Mouse (Mus musculus) neural tube, embryonic 11.5 days (tissue): ENCODE measurements at regions not wholly inside any gene's neighbourhood (a gene's known extent, or its start where the extent isn't known, plus 50 kb on each side); places are given as distances from the start of the nearest gene placed in this dataset.
"Not testable (repeated sequence)": the region's sequence is repeated elsewhere in the genome, so short reads cannot be mapped to it uniquely, and the experiment has no call there.

Experiments used
- ATAC-seq: fragments of 200-750 bp; cut with Nextera tagmentation; 2 replicates; pipeline ENCODE4 v1.8.0; 2017; ENCODE audit warnings: moderate number of reproducible peaks, mild to moderate bottlenecking, moderate TSS enrichment, moderate library complexity; ENCODE audit not compliant: insufficient read depth, low FRiP score, low TSS enrichment
- DNase-seq: peaks from one replicate; pipeline ENCODE4 v3.0.0-alpha.2; 2015; ENCODE audit warnings: low spot score
- H3K27ac ChIP-seq: fragments of 300-500 bp; sonication (generic); 2 replicates; pipeline ENCODE4 v1.5.1; 2014; ENCODE audit warnings: low read depth, mild to moderate bottlenecking, low read length
- H3K27me3 ChIP-seq: fragments of 300-500 bp; sonication (generic); 2 replicates; pipeline ENCODE4 v1.6.1; 2014; ENCODE audit warnings: mild to moderate bottlenecking, low read length, mixed read lengths; ENCODE audit not compliant: control insufficient read depth, insufficient read depth
- H3K36me3 ChIP-seq: fragments of 300-500 bp; sonication (generic); 2 replicates; pipeline ENCODE4 v1.6.1; 2014; ENCODE audit warnings: mild to moderate bottlenecking, low read length, moderate library complexity, mixed read lengths; ENCODE audit not compliant: control insufficient read depth, insufficient read depth
- H3K4me1 ChIP-seq: fragments of 300-500 bp; sonication (generic); 2 replicates; pipeline ENCODE4 v1.6.1; 2014; ENCODE audit warnings: low read length, mixed read lengths; ENCODE audit not compliant: control insufficient read depth, insufficient read depth
- H3K4me2 ChIP-seq: fragments of 300-500 bp; sonication (generic); 2 replicates; pipeline ENCODE4 v1.6.1; 2014; ENCODE audit warnings: low read depth, mild to moderate bottlenecking, moderate library complexity
- H3K4me3 ChIP-seq: fragments of 300-500 bp; sonication (generic); 2 replicates; pipeline ENCODE4 v1.5.1; 2014; ENCODE audit warnings: low read depth, low read length
- H3K9ac ChIP-seq: fragments of 300-500 bp; sonication (generic); 2 replicates; pipeline ENCODE4 v1.6.1; 2014; ENCODE audit warnings: mild to moderate bottlenecking, low read length
- H3K9me3 ChIP-seq: fragments of 300-500 bp; sonication (generic); 2 replicates; pipeline ENCODE4 v1.6.1; 2016; ENCODE audit warnings: low read length; ENCODE audit not compliant: control insufficient read depth
- WGBS: fragments of 180-500 bp; shearing (Covaris S2); extraction: QIAGEN DNeasy Blood & Tissue Kit; methylation state at CpG from one replicate; pipeline ENCODE4 v1.1.7; 2014; 5-methylcytosine and 5-hydroxymethylcytosine counted together

- no peak for DNase-seq
- Histone ChIP-seq H3K27ac (no peak overlapping the region), H3K9me3 (no peaks in the 10 kb centered on the region), H3K4me2 (no peak overlapping the region), H3K27me3 (no peaks in the 10 kb centered on the region), H3K9ac (no peak overlapping the region), H3K4me1 (no peaks in the 10 kb centered on the region), H3K4me3 (no peak overlapping the region), H3K36me3 (no peaks in the 10 kb centered on the region)
- 73% methylated on average over 3 of the region's 3 CpGs for WGBS
- ATAC-seq = no peak
Observed at GRCm38 (mm10) chr10:110840864-110841263, 78.7 kb upstream of the Csrp2 start.

GRCm38 (mm10) chr10:110841670-110842069 lies 77.9 kb upstream of the Csrp2 start:
- Histone ChIP-seq H3K4me2 (no peak overlapping the region), H3K9me3 (no peaks in the 10 kb centered on the region), H3K36me3 (no peaks in the 10 kb centered on the region), H3K27me3 (no peaks in the 10 kb centered on the region), H3K4me1 (no peaks in the 10 kb centered on the region), H3K9ac (no peak overlapping the region), H3K4me3 (no peak overlapping the region), H3K27ac (no peak overlapping the region)
- ATAC-seq = no peak
- 86% methylated on average over 3 of the region's 3 CpGs for WGBS
- DNase-seq = no peak

GRCm38 (mm10) chr10:110854663-110855163 lies 64.9 kb upstream of the Csrp2 start:
- WGBS = 62% methylated on average over 3 of the region's 3 CpGs
- H3K27ac ChIP-seq, H3K4me3 ChIP-seq, H3K9me3 ChIP-seq, H3K4me1 ChIP-seq, ATAC-seq, H3K4me2 ChIP-seq, H3K27me3 ChIP-seq, DNase-seq, H3K36me3 ChIP-seq, H3K9ac ChIP-seq: not testable (repeated sequence)

- not testable (repeated sequence) for ATAC-seq
Observed at GRCm38 (mm10) chr10:110855645-110856383, 63.8 kb upstream of the Csrp2 start.

GRCm38 (mm10) chr10:110857320-110858097 lies 62.1 kb upstream of the Csrp2 start:
- DNase-seq = no peak
- Histone ChIP-seq H3K36me3 (no peaks in the 10 kb centered on the region), H3K9me3 (no peaks in the 10 kb centered on the region), H3K4me1 (no peaks in the 10 kb centered on the region), H3K4me3 (no peak overlapping the region), H3K27me3 (no peaks in the 10 kb centered on the region), H3K9ac (no peak overlapping the region), H3K4me2 (no peak overlapping the region), H3K27ac (no peak overlapping the region)
- WGBS = 83% methylated on average over 3 of the region's 3 CpGs
- peak; percentile 20; the same call in 1 of the 2 replicates for ATAC-seq

More at GRCm38 (mm10) chr10:110855645-110856383, 63.8 kb upstream of the Csrp2 start:
- H3K4me1 ChIP-seq, H3K27ac ChIP-seq, H3K9ac ChIP-seq, H3K9me3 ChIP-seq, H3K4me2 ChIP-seq, DNase-seq, H3K4me3 ChIP-seq, H3K36me3 ChIP-seq, H3K27me3 ChIP-seq: not testable (repeated sequence)
- WGBS = 25% methylated on average over 4 of the region's 4 CpGs

- ATAC-seq (no peak), DNase-seq (no peak)
- Histone ChIP-seq H3K4me3 (no peak overlapping the region), H3K27me3 (no peaks in the 10 kb centered on the region), H3K36me3 (no peaks in the 10 kb centered on the region), H3K4me1 (no peaks in the 10 kb centered on the region), H3K4me2 (no peak overlapping the region), H3K27ac (no peak overlapping the region), H3K9me3 (no peaks in the 10 kb centered on the region), H3K9ac (no peak overlapping the region)
- WGBS = 80% methylated on average over 5 of the region's 5 CpGs
Observed at GRCm38 (mm10) chr10:110858098-110858360, 61.6 kb upstream of the Csrp2 start.

GRCm38 (mm10) chr10:110858407-110858920 lies 61.1 kb upstream of the Csrp2 start:
- 63% methylated on average over 4 of the region's 4 CpGs for WGBS
- H3K9me3 ChIP-seq = no peaks in the 10 kb centered on the region
- no peak overlapping the region for H3K4me3 ChIP-seq
- no peak overlapping the region for H3K4me2 ChIP-seq
- H3K4me1 ChIP-seq = no peaks in the 10 kb centered on the region
- no peaks in the 10 kb centered on the region for H3K27me3 ChIP-seq
- H3K27ac ChIP-seq = no peak overlapping the region
- DNase-seq (no peak), ATAC-seq (no peak)
- no peaks in the 10 kb centered on the region for H3K36me3 ChIP-seq
- no peak overlapping the region for H3K9ac ChIP-seq

- DNase-seq = no peak
- no peak for ATAC-seq
- H3K4me2 ChIP-seq = no peak overlapping the region
- no peak overlapping the region for H3K27ac ChIP-seq
- no peak overlapping the region for H3K9ac ChIP-seq
- no peaks in the 10 kb centered on the region for H3K36me3 ChIP-seq
- H3K9me3 ChIP-seq = no peaks in the 10 kb centered on the region
- WGBS = 68% methylated on average over 1 of the region's 1 CpGs
- H3K27me3 ChIP-seq = no peaks in the 10 kb centered on the region
- no peak overlapping the region for H3K4me3 ChIP-seq
- H3K4me1 ChIP-seq = no peaks in the 10 kb centered on the region
Observed at GRCm38 (mm10) chr10:110859307-110859706, 60.3 kb upstream of the Csrp2 start.
